Mouse (Mus musculus): ENCODE measurements at regions not wholly inside any gene's neighbourhood (a gene's known extent, or its start where the extent isn't known, plus 50 kb on each side); places are given as distances from the start of the nearest gene placed in this dataset.

DNA sequence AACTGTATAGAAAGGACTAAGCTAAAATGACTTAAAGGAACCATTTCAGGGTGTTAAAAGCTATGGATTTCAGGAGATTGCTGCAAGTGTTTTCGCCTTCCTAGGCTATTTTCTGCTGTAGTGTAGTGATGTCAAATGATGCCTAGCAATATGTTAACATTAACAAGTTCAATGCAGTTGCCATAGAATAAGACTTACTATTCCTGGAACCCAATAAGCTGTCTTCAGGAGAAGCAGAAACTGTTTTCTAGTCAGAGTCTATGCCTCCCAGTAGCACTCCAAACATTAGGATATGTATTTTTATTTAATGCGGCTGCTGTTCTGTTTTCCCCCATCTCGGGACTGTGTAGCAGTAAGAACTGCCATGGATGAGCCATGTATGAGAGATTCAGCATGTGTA is 90.3 kb upstream of the Arhgap21 start:
- peaks cover 9% of the 10 kb centered on the region; the same call in 1 of the 2 replicates for H3K4me1 ChIP-seq
- no peaks in the 10 kb centered on the region for H3K36me3 ChIP-seq
- no peak overlapping the region for H3K27ac ChIP-seq
- H3K4me3 ChIP-seq, result no peak overlapping the region
- H3K4me2 ChIP-seq, result no peak overlapping the region
- WGBS, result 82% methylated on average over 3 of the region's 3 CpGs
- H3K9ac ChIP-seq, result no peak overlapping the region
- no peaks in the 10 kb centered on the region for H3K9me3 ChIP-seq
- no peaks in the 10 kb centered on the region for H3K27me3 ChIP-seq
- ATAC-seq (ENCODE audit: insufficient number of reproducible peaks, low FRiP score, low TSS enrichment, low read depth), result no peak

DNA sequence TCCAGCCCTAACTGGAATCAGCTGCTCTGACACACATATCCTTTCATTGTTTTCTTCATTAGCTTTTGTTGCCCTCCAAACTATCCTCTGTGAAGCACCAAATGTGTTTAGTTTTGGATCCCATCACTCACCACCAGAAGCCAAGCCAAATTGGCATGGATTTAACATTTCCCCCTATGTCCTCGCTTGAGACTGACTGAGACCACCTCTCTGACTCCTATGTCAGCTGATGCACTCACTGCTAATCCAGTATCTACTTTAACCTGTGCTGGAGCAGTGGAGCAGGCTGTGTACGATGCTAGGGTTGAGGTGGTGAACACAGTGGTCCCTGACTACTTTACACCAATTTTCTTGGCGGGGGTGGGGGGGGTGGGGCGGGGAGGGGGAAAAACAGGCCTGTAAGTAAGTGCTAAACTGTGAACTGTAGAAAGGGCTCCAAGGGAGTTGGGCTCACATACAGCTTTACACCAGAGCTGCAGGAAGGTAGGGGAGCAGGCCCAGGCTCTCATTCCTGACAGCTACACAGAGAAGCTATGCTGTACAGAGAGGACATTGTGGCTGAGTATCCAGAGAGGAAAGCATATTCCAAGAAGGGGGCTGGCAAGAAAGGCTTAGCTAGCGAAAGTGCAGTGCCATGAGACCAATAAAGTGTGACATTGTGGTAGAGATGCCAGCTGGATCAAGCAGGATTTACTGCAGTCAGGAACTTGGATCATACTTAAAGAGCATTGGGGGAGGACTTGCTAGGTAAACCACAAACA is 87.9 kb upstream of the Arhgap21 start:
- peak; percentile 46; the same call in 1 of the 2 replicates for ATAC-seq (ENCODE audit: insufficient number of reproducible peaks, low FRiP score, low TSS enrichment, low read depth)
- Histone ChIP-seq H3K9ac (no peak overlapping the region), H3K9me3 (no peaks in the 10 kb centered on the region), H3K27me3 (no peaks in the 10 kb centered on the region), H3K36me3 (no peaks in the 10 kb centered on the region), H3K4me3 (no peak overlapping the region), H3K4me2 (no peak overlapping the region), H3K4me1 (peaks cover 15% of the 10 kb centered on the region; the same call in 1 of the 2 replicates), H3K27ac (no peak overlapping the region)
- WGBS, result 52% methylated on average over 5 of the region's 5 CpGs

DNA sequence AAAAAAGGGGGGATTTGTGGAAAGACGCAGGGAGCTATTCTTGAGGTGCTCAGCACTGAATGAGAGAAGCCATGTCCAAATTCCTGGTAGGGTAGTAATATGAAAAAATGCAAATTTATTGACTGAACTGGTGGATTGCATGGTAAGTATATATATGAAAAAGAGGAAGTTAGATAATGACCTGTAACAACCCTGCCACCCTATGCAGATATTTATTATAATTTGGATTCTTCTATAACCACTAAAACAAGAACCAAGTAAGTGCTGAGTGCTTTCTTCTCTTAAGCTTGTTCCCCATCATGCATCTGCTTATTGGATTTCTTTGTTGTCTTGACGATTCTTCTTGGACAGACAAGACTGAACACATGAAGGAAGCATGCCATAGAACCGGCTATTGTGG is 86.7 kb upstream of the Arhgap21 start:
- Histone ChIP-seq H3K27me3 (no peaks in the 10 kb centered on the region), H3K4me2 (no peak overlapping the region), H3K9me3 (no peaks in the 10 kb centered on the region), H3K4me3 (no peak overlapping the region), H3K9ac (no peak overlapping the region), H3K4me1 (peaks cover 15% of the 10 kb centered on the region; the same call in 1 of the 2 replicates), H3K36me3 (no peaks in the 10 kb centered on the region), H3K27ac (no peak overlapping the region)
- WGBS, result 94% methylated on average over 3 of the region's 3 CpGs
- no peak for ATAC-seq (ENCODE audit: insufficient number of reproducible peaks, low FRiP score, low TSS enrichment, low read depth)

DNA sequence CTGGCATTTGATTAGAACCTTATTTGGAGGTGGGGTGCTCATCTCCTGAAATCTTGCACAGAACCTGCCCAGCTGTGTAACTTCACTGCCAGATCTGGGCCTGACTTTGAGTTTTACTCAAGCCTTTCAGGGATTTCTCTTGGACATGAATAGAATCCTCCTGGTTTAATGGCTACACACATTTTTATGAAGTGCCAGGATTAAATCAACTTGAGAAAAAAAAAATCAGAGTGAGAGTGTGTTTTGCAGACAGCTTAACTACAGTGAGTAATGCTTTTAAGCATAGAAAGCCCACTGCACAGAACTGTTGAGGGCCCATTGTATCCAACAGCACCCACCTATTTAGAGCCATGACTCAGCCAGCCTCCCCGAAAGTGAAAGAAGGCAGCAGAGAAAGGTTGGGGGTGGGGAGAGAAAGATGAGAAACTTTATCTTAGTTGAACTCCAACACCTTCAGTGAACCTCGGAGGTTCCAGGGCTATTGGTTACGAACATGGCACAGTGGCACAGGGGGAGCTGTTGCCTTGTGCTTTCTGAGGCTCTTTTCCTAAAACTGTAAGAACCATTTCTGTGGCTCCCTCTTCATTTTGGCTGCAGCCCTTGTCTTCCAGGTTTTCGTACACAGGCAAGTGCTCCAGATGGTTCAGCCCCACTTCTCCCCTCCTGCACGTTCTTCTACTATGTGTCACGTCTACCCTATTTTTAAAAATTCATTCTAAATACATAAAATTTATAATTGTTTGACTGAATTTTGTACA is 85.8 kb upstream of the Arhgap21 start:
- ATAC-seq (ENCODE audit: insufficient number of reproducible peaks, low FRiP score, low TSS enrichment, low read depth), result no peak
- H3K27me3 ChIP-seq, result no peaks in the 10 kb centered on the region
- WGBS, result 68% methylated on average over 6 of the region's 6 CpGs
- no peak overlapping the region for H3K9ac ChIP-seq
- H3K27ac ChIP-seq, result no peak overlapping the region
- no peaks in the 10 kb centered on the region for H3K36me3 ChIP-seq
- H3K9me3 ChIP-seq, result no peaks in the 10 kb centered on the region
- no peak overlapping the region for H3K4me2 ChIP-seq
- H3K4me1 ChIP-seq, result peaks cover 15% of the 10 kb centered on the region; the same call in 1 of the 2 replicates
- no peak overlapping the region for H3K4me3 ChIP-seq

DNA sequence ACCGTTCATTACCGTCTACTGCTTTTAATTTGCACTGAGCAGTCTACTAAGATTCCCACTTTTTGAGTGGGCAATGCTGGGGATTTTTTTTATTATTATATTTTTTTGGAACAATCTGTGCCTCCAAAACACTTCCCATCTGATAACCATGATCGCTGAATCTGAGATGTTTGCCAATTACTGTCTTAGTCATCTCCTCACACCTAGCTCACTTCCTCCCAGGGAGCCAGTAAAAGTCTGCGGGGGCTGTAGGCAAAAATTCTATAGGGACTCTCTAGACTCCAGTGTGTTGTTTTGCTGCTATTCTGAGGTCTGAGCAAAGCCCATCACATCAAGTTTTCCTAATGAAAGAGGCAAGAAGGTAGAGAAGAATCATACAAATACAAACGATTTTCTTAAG is 84.9 kb upstream of the Arhgap21 start:
- H3K27ac ChIP-seq, result no peak overlapping the region
- H3K4me1 ChIP-seq, result peaks cover 15% of the 10 kb centered on the region; the same call in 1 of the 2 replicates
- no peak overlapping the region for H3K4me3 ChIP-seq
- no peaks in the 10 kb centered on the region for H3K27me3 ChIP-seq
- WGBS, result 58% methylated on average over 5 of the region's 5 CpGs
- H3K4me2 ChIP-seq, result no peak overlapping the region
- ATAC-seq (ENCODE audit: insufficient number of reproducible peaks, low FRiP score, low TSS enrichment, low read depth), result no peak
- H3K9me3 ChIP-seq, result no peaks in the 10 kb centered on the region
- no peaks in the 10 kb centered on the region for H3K36me3 ChIP-seq
- H3K9ac ChIP-seq, result no peak overlapping the region

DNA sequence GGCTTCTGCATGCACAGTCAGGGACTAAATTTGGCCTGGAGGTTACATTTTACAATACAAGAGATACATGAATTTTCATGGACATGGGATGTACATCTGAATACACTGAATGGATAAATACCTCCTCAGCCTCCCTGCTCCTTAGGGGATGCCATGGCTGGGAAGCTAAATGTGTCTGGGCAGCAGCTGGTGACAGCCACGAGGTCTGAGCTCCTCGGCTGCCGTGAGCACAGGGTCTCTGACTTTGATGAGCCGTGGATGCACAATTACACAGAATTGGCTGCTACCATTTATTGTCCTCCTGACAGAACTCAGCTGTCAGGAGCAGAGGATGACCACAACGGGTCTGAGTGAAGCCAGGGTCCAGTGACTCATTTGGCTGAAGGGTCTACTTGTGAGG is 80.3 kb upstream of the Arhgap21 start:
- Histone ChIP-seq H3K4me3 (no peak overlapping the region), H3K4me1 (peaks cover 7% of the 10 kb centered on the region; the same call in 1 of the 2 replicates), H3K9me3 (no peaks in the 10 kb centered on the region), H3K4me2 (no peak overlapping the region), H3K9ac (no peak overlapping the region), H3K27ac (no peak overlapping the region), H3K36me3 (no peaks in the 10 kb centered on the region), H3K27me3 (no peaks in the 10 kb centered on the region; the same call in 1 of the 2 replicates)
- no peak for ATAC-seq (ENCODE audit: insufficient number of reproducible peaks, low FRiP score, low TSS enrichment, low read depth)
- 52% methylated on average over 5 of the region's 5 CpGs for WGBS

DNA sequence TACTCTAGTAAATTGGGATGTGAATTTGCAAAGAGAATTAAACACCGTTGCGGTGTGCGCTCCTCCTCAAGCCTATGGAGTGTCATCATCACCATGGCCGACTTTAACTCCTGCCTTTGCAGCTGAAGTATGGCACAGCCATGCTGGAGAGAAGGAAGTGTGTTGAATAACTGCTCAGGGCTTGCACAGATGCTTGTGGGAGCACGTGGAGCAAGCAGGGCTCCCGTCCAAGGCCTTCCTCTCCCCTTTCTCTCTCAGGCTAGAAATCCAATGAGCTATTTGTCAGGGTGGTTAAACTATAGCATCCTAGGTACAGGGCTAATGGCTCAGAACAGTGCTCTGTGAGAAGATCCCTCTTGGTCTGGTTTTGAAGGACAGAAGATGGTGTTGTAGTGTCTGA is 79.5 kb upstream of the Arhgap21 start:
- Histone ChIP-seq H3K27ac (no peak overlapping the region), H3K9ac (no peak overlapping the region), H3K4me3 (no peak overlapping the region), H3K27me3 (no peaks in the 10 kb centered on the region; the same call in 1 of the 2 replicates), H3K9me3 (no peaks in the 10 kb centered on the region), H3K36me3 (no peaks in the 10 kb centered on the region), H3K4me2 (no peak overlapping the region), H3K4me1 (no peaks in the 10 kb centered on the region)
- 80% methylated on average over 6 of the region's 6 CpGs for whole genome bisulfite sequencing
- ATAC-seq (ENCODE audit: insufficient number of reproducible peaks, low FRiP score, low TSS enrichment, low read depth), result no peak

DNA sequence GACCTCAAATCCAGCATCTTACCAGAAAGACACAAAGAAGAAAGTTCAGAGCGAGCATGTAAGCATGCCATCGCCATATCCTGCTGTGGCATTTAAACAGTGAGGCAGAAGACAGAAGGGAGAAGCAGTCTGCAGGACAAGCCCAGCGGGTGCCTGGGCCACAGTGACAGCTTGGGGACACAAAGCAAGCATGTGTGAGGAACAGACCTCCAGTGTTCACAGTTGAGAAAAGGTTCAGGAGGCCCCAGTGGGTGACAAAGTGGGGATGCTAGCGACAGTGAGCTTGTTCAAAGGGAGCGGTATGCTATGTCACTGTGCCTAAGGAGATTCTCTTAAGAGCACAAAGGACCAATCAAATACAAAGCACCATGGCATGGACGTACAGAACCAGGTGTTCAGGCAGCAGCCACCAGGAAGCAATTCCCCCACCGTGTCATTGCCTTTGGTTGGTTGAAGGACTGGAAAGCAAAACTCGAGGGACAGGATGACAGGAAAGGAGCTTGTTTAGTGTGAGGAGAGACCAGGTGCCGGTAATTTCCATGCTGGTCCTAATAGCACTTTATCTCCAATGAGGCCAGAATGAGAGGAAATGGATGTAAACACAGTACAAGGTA is 77.9 kb upstream of the Arhgap21 start:
- ATAC-seq (ENCODE audit: insufficient number of reproducible peaks, low FRiP score, low TSS enrichment, low read depth), result no peak
- 61% methylated on average over 9 of the region's 9 CpGs for WGBS
- Histone ChIP-seq H3K27me3 (no peaks in the 10 kb centered on the region; the same call in 1 of the 2 replicates), H3K36me3 (no peaks in the 10 kb centered on the region), H3K4me1 (no peaks in the 10 kb centered on the region), H3K9me3 (no peaks in the 10 kb centered on the region), H3K9ac (no peak overlapping the region), H3K4me2 (no peak overlapping the region), H3K4me3 (no peak overlapping the region), H3K27ac (no peak overlapping the region)

DNA sequence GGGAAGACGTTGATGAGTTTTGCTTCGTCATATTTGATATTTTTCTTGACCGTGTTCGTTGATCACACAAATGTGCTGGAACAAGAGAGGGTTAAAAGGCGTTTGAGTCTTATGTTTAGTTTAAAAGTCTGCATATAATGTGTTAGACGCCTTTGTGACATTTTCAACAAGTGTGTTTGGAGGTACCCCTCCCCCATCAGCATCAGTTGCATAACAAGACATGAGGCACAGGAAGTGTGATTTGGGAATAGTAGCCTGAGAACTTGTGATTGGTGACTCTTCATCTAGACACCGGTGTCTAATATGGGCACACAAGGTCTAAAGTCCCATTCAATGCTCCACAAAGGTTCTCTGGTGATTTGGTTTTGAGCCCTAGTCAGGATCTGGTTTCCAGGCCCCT is 76.1 kb upstream of the Arhgap21 start:
- no peak for ATAC-seq (ENCODE audit: insufficient number of reproducible peaks, low FRiP score, low TSS enrichment, low read depth)
- Histone ChIP-seq H3K4me1 (no peaks in the 10 kb centered on the region), H3K27me3 (no peaks in the 10 kb centered on the region; the same call in 1 of the 2 replicates), H3K36me3 (no peaks in the 10 kb centered on the region), H3K4me2 (no peak overlapping the region), H3K9me3 (no peaks in the 10 kb centered on the region), H3K4me3 (no peak overlapping the region), H3K27ac (no peak overlapping the region), H3K9ac (no peak overlapping the region)
- 88% methylated on average over 7 of the region's 7 CpGs for WGBS

DNA sequence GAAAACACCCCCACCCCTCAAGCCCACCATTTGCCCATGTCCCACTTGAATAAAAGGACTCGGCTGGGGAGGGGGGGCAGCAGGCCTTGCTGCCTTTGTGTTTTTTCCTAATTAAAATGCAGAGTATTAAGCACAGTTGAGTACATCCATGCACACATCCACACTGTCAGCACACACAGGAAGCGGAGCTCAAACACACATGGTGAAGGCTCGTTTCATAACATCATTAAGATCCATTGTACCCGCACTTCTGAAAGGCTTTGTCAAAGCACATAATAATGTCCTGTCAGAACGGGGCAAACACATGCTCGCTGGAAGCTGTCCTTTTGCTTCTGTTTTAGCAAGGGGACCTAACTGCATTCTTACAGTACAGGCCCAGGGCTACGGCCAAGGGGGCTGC is 75.3 kb upstream of the Arhgap21 start:
- Histone ChIP-seq H3K4me1 (no peaks in the 10 kb centered on the region), H3K4me2 (no peak overlapping the region), H3K36me3 (no peaks in the 10 kb centered on the region), H3K9ac (no peak overlapping the region), H3K27ac (no peak overlapping the region), H3K9me3 (no peaks in the 10 kb centered on the region), H3K4me3 (no peak overlapping the region), H3K27me3 (no peaks in the 10 kb centered on the region; the same call in 1 of the 2 replicates)
- 55% methylated on average over 7 of the region's 7 CpGs for WGBS
- ATAC-seq (ENCODE audit: insufficient number of reproducible peaks, low FRiP score, low TSS enrichment, low read depth), result no peak

DNA sequence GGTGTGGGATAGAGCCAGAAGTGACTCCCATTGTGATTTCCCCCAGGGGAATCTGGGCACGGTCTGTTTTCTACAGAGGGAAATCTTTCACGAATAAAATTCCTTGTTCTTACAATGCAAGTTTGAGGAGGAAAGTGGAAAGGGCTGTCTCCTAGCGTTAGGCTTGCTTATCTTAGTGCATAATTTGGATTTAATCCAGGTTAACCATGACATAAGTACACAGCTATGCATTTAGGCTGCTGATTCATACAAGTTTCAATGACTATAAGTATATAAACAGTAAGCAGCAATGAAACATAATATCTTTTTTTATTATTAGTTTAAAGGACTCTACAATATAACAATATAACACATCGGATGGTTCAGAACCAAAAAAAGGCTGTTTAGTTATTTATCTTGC is 74.6 kb upstream of the Arhgap21 start:
- H3K4me1 ChIP-seq, result 0 out of 2 replicates have a peak, but pooled peaks cover under 1% of the 10 kb centered on the region
- 39% methylated on average over 4 of the region's 4 CpGs for WGBS
- no peak for ATAC-seq (ENCODE audit: insufficient number of reproducible peaks, low FRiP score, low TSS enrichment, low read depth)
- no peak overlapping the region for H3K9ac ChIP-seq
- no peak overlapping the region for H3K4me3 ChIP-seq
- H3K27ac ChIP-seq, result no peak overlapping the region
- H3K9me3 ChIP-seq, result no peaks in the 10 kb centered on the region
- H3K4me2 ChIP-seq, result no peak overlapping the region
- H3K27me3 ChIP-seq, result no peaks in the 10 kb centered on the region; the same call in 1 of the 2 replicates
- no peaks in the 10 kb centered on the region for H3K36me3 ChIP-seq

DNA sequence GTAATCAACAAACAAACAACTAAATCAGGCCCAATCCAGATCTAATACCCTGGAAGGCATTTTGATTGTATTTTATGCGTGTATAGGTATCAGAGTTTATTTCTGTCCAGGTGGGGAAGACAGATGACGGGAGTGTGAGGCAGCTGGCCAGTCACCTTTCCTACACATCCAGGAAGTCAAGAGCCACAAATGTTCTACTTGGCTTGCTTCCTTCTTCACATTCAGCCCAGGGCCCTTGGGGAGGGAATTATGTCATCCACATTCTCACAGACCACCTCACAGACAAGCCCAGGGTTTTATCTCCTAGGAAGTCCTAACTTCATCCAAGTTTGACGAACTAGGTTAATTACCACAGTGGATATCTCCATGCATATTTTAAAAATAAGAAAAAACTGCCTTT is 68.9 kb upstream of the Arhgap21 start:
- H3K27ac ChIP-seq, result peak overlapping the region; percentile 50
- no peak overlapping the region for H3K9ac ChIP-seq
- H3K27me3 ChIP-seq, result no peaks in the 10 kb centered on the region
- H3K4me2 ChIP-seq, result no peak overlapping the region
- 66% methylated on average over 3 of the region's 3 CpGs for WGBS
- peaks cover 18% of the 10 kb centered on the region for H3K4me1 ChIP-seq
- no peak for ATAC-seq (ENCODE audit: insufficient number of reproducible peaks, low FRiP score, low TSS enrichment, low read depth)
- no peak overlapping the region for H3K4me3 ChIP-seq
- H3K36me3 ChIP-seq, result no peaks in the 10 kb centered on the region
- no peaks in the 10 kb centered on the region for H3K9me3 ChIP-seq
